Mouse (Mus musculus): ENCODE results near the gene B4galt3.

- TF ChIP-seq GATA1 (IDR thresholded peaks at IDR 0.05; ENCODE audit: low read length) (no peak), TAL1 (IDR thresholded peaks at IDR 0.05; ENCODE audit: low read length) (no peak)
Observed at GRCm38 (mm10) chr1:171232800-171233730, 37.1 kb upstream of the B4galt3 start.

All from erythroblast, embryonic 14.5 days (primary cell).